Mouse (Mus musculus) E14TG2a.4 (cell line): ENCODE data around the gene Pax3.

Experiments
- CTCF ChIP-seq: conservative IDR thresholded peaks from 2 replicates; pipeline ENCODE4 v1.5.1; 2014; ENCODE audit warnings: low read length
- NANOG ChIP-seq: IDR thresholded peaks from 2 replicates; pipeline ENCODE4 v1.6.1; 2014; ENCODE audit warnings: borderline replicate concordance, low read length, mixed read lengths
- POU5F1 ChIP-seq: IDR thresholded peaks from 2 replicates; pipeline ENCODE4 v1.6.1; 2014; ENCODE audit warnings: low read length, borderline replicate concordance

GRCm38 (mm10) chr1:78200191-78200590, 3.3 kb upstream of the Pax3 start:
- no peak for TF ChIP-seq CTCF
- TF ChIP-seq NANOG, result no peak
- no peak for TF ChIP-seq POU5F1
